Mouse (Mus musculus): ENCODE measurements around the gene Gm12800.
"Not testable (repeated sequence)": the region's sequence is repeated elsewhere in the genome, so short reads cannot be mapped to it uniquely, and the experiment has no call there.

Gm12800 gene

DNA sequence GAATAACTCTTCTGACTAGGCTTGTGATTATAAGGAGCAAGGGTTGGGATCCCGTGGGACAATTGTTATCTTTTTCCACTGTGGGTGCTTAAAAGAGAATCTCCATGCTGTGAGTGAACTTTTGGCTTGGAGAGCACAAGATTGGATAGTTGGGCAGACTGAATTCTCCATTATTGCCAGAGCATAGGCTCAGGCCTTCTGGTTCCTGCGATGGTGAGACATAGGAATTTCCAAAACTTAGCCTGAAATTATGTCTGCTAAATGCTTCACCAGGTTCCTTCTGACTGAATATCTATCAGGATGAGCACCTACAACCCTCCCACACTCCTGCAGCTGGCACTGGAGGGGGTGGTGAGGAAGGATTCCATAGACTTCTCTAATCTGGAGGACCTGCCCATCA, at the start of gene Gm12800:
Gene Gm12800, plus strand, starts transcription at position 301 of the 400 bp plus-strand sequence.
- DNase-seq: not testable (repeated sequence)

DNA sequence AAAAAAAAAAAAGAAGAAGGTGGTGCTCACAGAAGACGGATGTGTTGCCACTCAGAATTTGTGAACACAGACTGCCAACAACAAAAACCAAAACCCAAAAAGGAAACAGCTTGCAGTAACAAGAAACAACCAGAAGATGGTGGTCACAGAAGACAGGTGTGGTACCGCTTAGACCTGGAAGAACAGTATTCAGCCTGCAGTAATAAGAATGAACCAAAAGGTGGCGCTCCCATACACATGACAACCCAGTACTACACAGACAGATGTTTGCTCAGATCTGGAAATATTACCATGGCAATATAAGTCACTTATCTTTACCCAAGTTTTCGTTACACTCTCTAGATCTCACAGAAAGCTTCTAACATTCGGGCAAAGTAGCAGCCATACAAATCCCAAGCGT, 48.0 kb upstream of the Gm12800 start:
- DNase-seq: peak in 1 of 2 experiments; percentile 42

DNA sequence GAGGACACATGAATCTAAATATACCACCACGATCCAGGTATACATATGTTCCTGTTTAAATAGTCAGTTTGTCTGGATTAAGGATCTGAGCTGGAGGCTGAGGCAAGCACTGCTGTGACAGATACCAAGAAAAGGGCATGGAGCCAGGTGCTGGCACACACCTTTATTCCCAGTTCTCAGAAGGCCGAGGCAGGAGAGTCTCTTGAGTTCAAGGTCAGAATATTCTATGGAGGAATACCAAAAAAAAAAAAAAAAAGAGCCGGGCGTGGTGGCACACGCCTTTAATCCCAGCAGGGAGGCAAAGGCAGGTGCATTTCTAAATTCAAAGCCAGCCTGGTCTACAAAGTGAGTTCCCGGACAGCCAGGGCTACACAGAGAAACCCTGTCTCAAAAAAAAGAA, 46.6 kb upstream of the Gm12800 start:
- DNase-seq: peak in 1 of 2 experiments; percentile 8

DNA sequence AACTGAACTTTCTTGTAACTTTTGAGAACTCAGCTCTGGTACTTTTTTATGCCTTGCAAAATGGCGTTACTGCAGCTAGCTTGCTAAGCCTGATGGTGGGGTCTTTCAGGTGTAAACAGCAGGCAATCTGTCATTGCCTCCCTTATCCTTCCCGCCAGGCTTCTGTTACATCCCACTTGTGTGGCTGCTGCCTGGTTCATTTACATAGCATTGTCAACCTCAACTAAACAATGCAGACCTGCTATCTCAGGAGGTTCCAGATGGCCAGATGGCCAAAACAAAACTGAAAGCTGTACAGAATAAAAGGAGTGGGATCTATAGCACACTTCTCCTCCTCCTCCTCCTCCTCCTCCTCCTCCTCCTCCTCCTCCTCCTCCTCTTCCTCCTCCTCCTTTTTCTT, 36.9 kb upstream of the Gm12800 start:
- DNase-seq: not testable (repeated sequence)

DNA sequence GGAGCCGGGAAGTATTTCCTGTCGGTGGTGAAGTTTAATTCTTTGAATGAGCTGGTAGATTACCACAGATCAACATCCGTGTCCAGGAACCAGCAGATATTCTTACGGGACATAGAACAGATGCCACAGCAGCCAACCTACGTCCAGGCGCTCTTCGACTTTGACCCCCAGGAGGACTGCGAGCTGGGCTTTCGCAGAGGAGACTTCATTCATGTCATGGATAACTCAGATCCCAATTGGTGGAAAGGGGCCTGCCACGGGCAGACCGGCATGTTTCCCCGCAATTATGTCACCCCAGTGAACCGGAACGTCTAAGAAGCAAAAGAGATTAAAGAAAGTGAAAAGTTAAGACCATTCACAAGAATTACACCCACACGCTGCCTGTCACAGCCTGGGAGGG, 33.2 kb upstream of the Gm12800 start:
- not testable (repeated sequence) for DNase-seq

DNA sequence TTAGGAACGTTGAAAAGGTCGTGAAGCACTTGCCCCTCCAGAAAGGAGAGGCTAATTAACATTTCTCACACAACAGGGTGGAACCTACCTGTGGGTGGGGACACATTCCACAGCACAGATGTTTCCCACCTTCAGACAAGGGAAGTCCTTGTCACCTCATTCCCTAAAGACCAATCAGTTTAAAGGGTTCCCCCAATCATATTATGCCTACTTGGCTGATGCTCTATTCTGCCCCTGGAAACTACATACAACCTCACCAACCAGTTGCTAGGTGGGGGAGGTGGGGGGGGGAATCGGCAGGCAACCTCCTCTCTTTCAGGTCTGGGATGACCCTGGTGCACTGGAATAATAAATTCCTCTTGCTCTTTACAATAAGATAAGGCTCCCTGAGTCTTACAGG, 25.3 kb upstream of the Gm12800 start:
- no peak for DNase-seq

DNA sequence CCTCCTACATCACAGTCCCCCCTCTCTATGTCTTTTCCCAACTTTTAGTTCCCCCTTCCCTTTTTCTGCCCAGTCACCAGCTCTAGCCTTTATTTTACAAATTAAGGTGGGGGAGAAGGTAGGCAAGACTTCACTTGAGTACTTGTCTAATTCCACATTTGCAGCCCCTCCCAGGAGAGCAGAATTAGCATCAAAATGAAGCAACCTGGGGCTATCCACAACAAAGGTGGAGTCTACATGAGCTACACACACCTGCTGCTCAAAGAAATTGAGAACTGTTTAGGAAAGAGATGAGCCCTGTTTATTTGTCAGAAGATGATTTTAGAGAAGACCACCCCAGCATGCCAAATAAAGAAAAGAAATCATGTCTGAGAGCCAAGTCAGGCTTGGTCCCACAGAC, 19.5 kb upstream of the Gm12800 start:
- no peak for DNase-seq

DNA sequence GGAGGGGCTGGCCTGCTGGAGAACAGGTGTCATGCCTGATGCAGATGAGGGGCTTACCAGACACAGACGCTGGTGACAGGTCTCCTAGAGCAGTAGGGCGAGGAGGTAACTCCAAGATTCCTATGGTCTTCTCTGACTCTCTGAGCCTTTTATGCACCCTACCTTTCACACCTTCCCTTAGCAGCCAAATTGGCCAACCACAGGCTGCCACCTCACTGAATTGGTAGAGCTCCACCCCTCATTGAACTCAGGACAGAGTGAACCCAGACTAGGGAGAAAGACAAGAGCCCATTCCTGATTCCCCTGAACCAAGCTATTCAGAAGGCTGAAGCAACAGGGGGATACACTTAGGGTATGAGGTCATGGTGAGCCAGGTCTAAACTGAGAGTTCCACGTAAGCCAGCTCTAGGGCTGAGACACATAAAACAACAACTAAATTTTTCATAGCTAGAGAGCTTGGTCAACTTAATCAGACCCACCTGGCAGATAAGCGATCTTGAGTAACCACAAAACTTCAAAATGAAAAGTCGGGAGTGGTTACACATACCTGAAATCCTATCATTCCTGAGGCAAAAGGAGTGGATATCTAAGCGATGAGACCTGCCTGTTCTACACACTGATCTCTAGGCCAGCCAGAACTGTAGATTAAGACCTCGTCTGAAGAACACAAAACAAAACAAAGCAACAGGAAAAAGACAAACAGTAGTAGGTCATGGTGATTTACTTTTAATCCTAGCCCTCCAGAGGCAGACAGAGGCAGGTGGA, 15.1 kb upstream of the Gm12800 start, which contains the start of gene C130073F10Rik:
Gene C130073F10Rik, minus strand, starts transcription at position 134 of the 765 bp plus-strand sequence.
- DNase-seq: no peak

DNA sequence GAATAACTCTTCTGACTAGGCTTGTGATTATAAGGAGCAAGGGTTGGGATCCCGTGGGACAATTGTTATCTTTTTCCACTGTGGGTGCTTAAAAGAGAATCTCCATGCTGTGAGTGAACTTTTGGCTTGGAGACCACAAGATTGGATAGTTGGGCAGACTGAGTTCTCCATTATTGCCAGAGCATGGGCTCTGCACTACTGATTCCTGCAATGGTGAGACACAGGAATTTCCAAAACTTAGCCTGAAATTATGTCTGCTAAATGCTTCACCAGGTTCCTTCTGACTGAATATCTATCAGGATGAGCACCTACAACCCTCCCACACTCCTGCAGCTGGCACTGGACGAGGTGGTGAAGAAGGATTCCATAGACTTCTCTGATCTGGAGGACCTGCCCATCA, 31.2 kb downstream of the Gm12800 start, which contains the start of gene Gm12794:
Gene Gm12794, plus strand, starts transcription at position 301 of the 400 bp plus-strand sequence.
- DNase-seq: not testable (repeated sequence)

All from cerebellum, postnatal 10 days (tissue).